Mouse (Mus musculus) lung, postnatal 0 days (tissue): ENCODE results near the gene Etv6.

Source experiments
- CTCF ChIP-seq: IDR thresholded peaks from 2 replicates; pipeline ENCODE4 v1.5.1; 2016; ENCODE audit warnings: antibody characterized with exemption, mild to moderate bottlenecking
- EP300 ChIP-seq: IDR thresholded peaks from 2 replicates; pipeline ENCODE4 v1.6.1; 2016; ENCODE audit warnings: antibody characterized with exemption, mild to moderate bottlenecking, control low read depth

- TF ChIP-seq CTCF: no peak
- TF ChIP-seq EP300: peak; percentile 46
These were observed 85.2 kb downstream of the Etv6 start for GRCm38 (mm10) chr6:134120712-134121111.
